Mouse (Mus musculus) left cerebral cortex, adult 18-20 months (tissue): ENCODE results near the gene Keap1. TPM values are rescaled to one million over a fixed set of nuclear protein-coding genes. Genes with fewer than 3 reads are reported as not detected.

Source experiments
- DNase-seq, 2 experiments: peaks; one replicate each; pipeline ENCODE4 v3.0.0; 2021 to 2022; ENCODE audit warnings: low spot score in 2 of 2, mixed read lengths in 1 of 2
- total RNA-seq, 2 experiments: library from RNA; stranded (reverse); gene quantifications; 2 replicates each; pipeline ENCODE4 v1.2.3; 2021

Keap1 gene
- total RNA-seq, 2 experiments from 2014 or later, result 53.4 to 58.0 TPM

GRCm38 (mm10) chr9:21197981-21198380 lies 41.2 kb downstream of the Keap1 start:
- DNase-seq, result peak; percentile 64 to 69

- DNase-seq, result peak; percentile 49 to 62
Observed at GRCm38 (mm10) chr9:21196521-21197433, 42.4 kb downstream of the Keap1 start.

- peak; percentile 57 to 76 for DNase-seq
Observed at GRCm38 (mm10) chr9:21195736-21196505, 43.2 kb downstream of the Keap1 start.

GRCm38 (mm10) chr9:21194787-21195493 lies 44.2 kb downstream of the Keap1 start:
- no peak for DNase-seq

- no peak for DNase-seq
Observed at GRCm38 (mm10) chr9:21193786-21194185, 45.4 kb downstream of the Keap1 start.

GRCm38 (mm10) chr9:21190670-21191069 lies 48.5 kb downstream of the Keap1 start:
- DNase-seq, result no peak

GRCm38 (mm10) chr9:21189905-21190304 lies 49.3 kb downstream of the Keap1 start:
- DNase-seq, result no peak

GRCm38 (mm10) chr9:21185436-21185835 lies 53.7 kb downstream of the Keap1 start:
- DNase-seq, result no peak

- DNase-seq, result no peak
Observed at GRCm38 (mm10) chr9:21184733-21185132, 54.4 kb downstream of the Keap1 start.

GRCm38 (mm10) chr9:21183905-21184413 lies 55.2 kb downstream of the Keap1 start:
- no peak for DNase-seq

- DNase-seq, result no peak
Observed at GRCm38 (mm10) chr9:21183421-21183820, 55.7 kb downstream of the Keap1 start.

- DNase-seq, result no peak
Observed at GRCm38 (mm10) chr9:21181421-21182220, 57.5 kb downstream of the Keap1 start.

- DNase-seq, result no peak
Observed at GRCm38 (mm10) chr9:21180841-21181240, 58.3 kb downstream of the Keap1 start.

GRCm38 (mm10) chr9:21180402-21180801 lies 58.8 kb downstream of the Keap1 start:
- DNase-seq, result no peak

Other genes starting within 250 kb of the Keap1 start
- gene Mrpl4, start 236.6 kb downstream of the Keap1 start, total RNA-seq, result 10 to 100 TPM; 57.3 to 62.1 TPM
- gene Icam1, start 223.4 kb downstream of the Keap1 start, total RNA-seq, result 1 to 10 TPM; 2.3 to 2.9 TPM
- 1 to 10 TPM in 1 of 2 experiments, under 1 TPM in 1; 0.98 to 1.7 TPM for gene Icam4, start 210.0 kb downstream of the Keap1 start, total RNA-seq
- 100 to 1,000 TPM; 203 to 239 TPM for gene Icam5, start 207.3 kb downstream of the Keap1 start, total RNA-seq
- gene Zglp1, start 172.3 kb downstream of the Keap1 start, total RNA-seq, result not detected
- gene Gm49373, start 166.3 kb downstream of the Keap1 start, total RNA-seq, result 1 to 10 TPM; 2.2 to 2.9 TPM
- 10 to 100 TPM; 61.3 to 65.4 TPM for gene Fdx1l, start 165.7 kb downstream of the Keap1 start, total RNA-seq
- 1 to 10 TPM; 1.6 to 1.8 TPM for gene Gm38431, start 147.4 kb downstream of the Keap1 start, total RNA-seq
- gene Raver1, start 147.4 kb downstream of the Keap1 start, total RNA-seq, result 10 to 100 TPM; 25.3 to 28.0 TPM
- gene Tyk2, start 108.1 kb downstream of the Keap1 start, total RNA-seq, result 10 to 100 TPM; 12.6 to 12.7 TPM
- 100 to 1,000 TPM; 153 to 154 TPM for gene Cdc37, start 89.4 kb downstream of the Keap1 start, total RNA-seq
- 10 to 100 TPM; 84.8 to 98.3 TPM for gene Pde4a, start 73.6 kb downstream of the Keap1 start, total RNA-seq
- gene S1pr5, start 9.1 kb upstream of the Keap1 start, total RNA-seq, result 10 to 100 TPM in 1 of 2 experiments, 1 to 10 TPM in 1; 9.7 to 10.7 TPM
- gene Atg4d, start 25.9 kb upstream of the Keap1 start, total RNA-seq, result 10 to 100 TPM; 46.4 to 49.9 TPM
- gene Kri1, start 48.6 kb upstream of the Keap1 start, total RNA-seq, result 10 to 100 TPM; 36.8 to 38.5 TPM
- gene Cdkn2d, start 52.0 kb upstream of the Keap1 start, total RNA-seq, result 10 to 100 TPM; 52.9 to 61.6 TPM
- gene Ap1m2, start 73.0 kb upstream of the Keap1 start, total RNA-seq, result 1 to 10 TPM; 1.6 TPM
- gene Slc44a2, start 81.3 kb upstream of the Keap1 start, total RNA-seq, result 10 to 100 TPM; 40.3 to 50.5 TPM
- gene Ilf3, start 128.5 kb upstream of the Keap1 start, total RNA-seq, result 10 to 100 TPM; 79.2 to 81.4 TPM
- 10 to 100 TPM; 21.1 to 25.8 TPM for gene Qtrt1, start 172.5 kb upstream of the Keap1 start, total RNA-seq
- 10 to 100 TPM; 50.5 to 53.1 TPM for gene Dnm2, start 185.5 kb upstream of the Keap1 start, total RNA-seq